Mouse (Mus musculus) C2C12 (cell line): ENCODE data around the gene Prm2. TPM values are rescaled to one million over a fixed set of nuclear protein-coding genes. Genes with fewer than 3 reads are reported as not detected.

Source experiments
- H3K27me3 ChIP-seq: one replicate; pipeline ENCODE4 v1.6.1; 2011; ENCODE audit not compliant: control insufficient read depth, insufficient read depth, insufficient read length
- H3K36me3 ChIP-seq: one replicate; pipeline ENCODE4 v1.6.1; 2011; ENCODE audit not compliant: control insufficient read depth, insufficient read depth
- H3K4me3 ChIP-seq: one replicate; pipeline ENCODE4 v1.5.1; 2011; ENCODE audit warnings: mild to moderate bottlenecking, control low read depth; ENCODE audit not compliant: poor library complexity, insufficient read depth, severe bottlenecking
- H3K79me2 ChIP-seq: one replicate; pipeline ENCODE4 v1.6.1; 2011; ENCODE audit not compliant: control insufficient read depth, insufficient read depth
- H3K79me3 ChIP-seq: one replicate; pipeline ENCODE4 v1.6.1; 2011; ENCODE audit warnings: low read depth, control low read depth
- H3ac ChIP-seq: one replicate; pipeline ENCODE3; 2011; ENCODE audit warnings: low read depth; ENCODE audit not compliant: control insufficient read depth, insufficient read length
- CEBPB ChIP-seq: IDR thresholded peaks from one replicate; pipeline ENCODE4 v1.6.1; 2011; ENCODE audit warnings: low read depth, mild to moderate bottlenecking, control low read depth, moderate library complexity
- CTCF ChIP-seq: IDR thresholded peaks from one replicate; pipeline ENCODE4 v1.5.1; 2011; ENCODE audit not compliant: control insufficient read depth, insufficient read depth, insufficient read length
- FOSL1 ChIP-seq: IDR thresholded peaks from one replicate; pipeline ENCODE4 v1.8.0; 2011; ENCODE audit warnings: mild to moderate bottlenecking, low read length; ENCODE audit not compliant: poor library complexity, insufficient read depth, severe bottlenecking
- MAX ChIP-seq: IDR thresholded peaks from one replicate; pipeline ENCODE4 v1.6.1; 2011; ENCODE audit warnings: mild to moderate bottlenecking, control low read depth
- MYOD1 ChIP-seq: IDR thresholded peaks from one replicate; pipeline ENCODE4 v1.6.1; 2011; ENCODE audit warnings: low read depth; ENCODE audit not compliant: control insufficient read depth, insufficient read length
- MYOG ChIP-seq: IDR thresholded peaks from one replicate; pipeline ENCODE4 v1.6.1; 2011; ENCODE audit not compliant: control insufficient read depth, insufficient read length; ENCODE audit errors: extremely low read depth
- USF1 ChIP-seq: IDR thresholded peaks from one replicate; pipeline ENCODE4 v1.6.1; 2011; ENCODE audit warnings: low read depth, mild to moderate bottlenecking, control low read depth, moderate library complexity
- polyA plus RNA-seq: library from polyadenylated mRNA; unstranded; fragments of >200 nt; fragmentation: generic; extraction: Trizol; gene quantifications from one replicate; pipeline ENCODE4 v1.2.1, GENCODE M21; 2012; ENCODE audit warnings: missing spikeins

Prm2 gene
- polyA plus RNA-seq, 1 experiment: not detected

- no peak for TF ChIP-seq CTCF
- no peak for TF ChIP-seq USF1
- no peak for TF ChIP-seq FOSL1
- TF ChIP-seq MAX: no peak
- TF ChIP-seq CEBPB: no peak
- TF ChIP-seq MYOD1: no peak
- no peak for TF ChIP-seq MYOG
- H3ac ChIP-seq: no peak overlapping the region
- H3K4me3 ChIP-seq: no peak overlapping the region
- no peaks in the 10 kb centered on the region for H3K36me3 ChIP-seq
- no peaks in the 10 kb centered on the region for H3K27me3 ChIP-seq
- H3K79me3 ChIP-seq: no peaks in the 10 kb centered on the region
- H3K79me2 ChIP-seq: no peaks in the 10 kb centered on the region
These were observed 46.7 kb downstream of the Prm2 start for GRCm38 (mm10) chr16:10749226-10749625.

Other genes with a start within 250 kb of the Prm2 start
- gene Socs1, start 10.6 kb downstream of the Prm2 start, polyA plus RNA-seq: 4.6 TPM
- not detected for gene Tnp2, start 7.5 kb downstream of the Prm2 start, polyA plus RNA-seq
- gene Prm3, start 5.2 kb downstream of the Prm2 start, polyA plus RNA-seq: not detected
- not detected for gene Prm1, start 9.7 kb upstream of the Prm2 start, polyA plus RNA-seq
- not detected for gene Gm11172, start 16.8 kb upstream of the Prm2 start, polyA plus RNA-seq
- 2.5 TPM for gene Rmi2, start 38.9 kb upstream of the Prm2 start, polyA plus RNA-seq